Mouse (Mus musculus): ENCODE results near the gene Cspg5. TPM values are rescaled to one million over a fixed set of nuclear protein-coding genes. Genes with fewer than 3 reads are reported as not detected.

Gene Cspg5
- total RNA-seq, 2 experiments from 2014 or later: 22.6 to 22.8 TPM

Small RNAs within 50 kb of the gene (microRNA-seq; reads per million reads assigned to microRNA genes)
- gene Mir6236: 76.9 reads per million, percentile 48 among the genes with 10 or more reads in this experiment

Other genes starting within 250 kb of the Cspg5 start
- gene Smarcc1, start 126.1 kb upstream of the Cspg5 start, total RNA-seq (2021): 10 to 100 TPM; 48.3 to 59.4 TPM
- 100 to 1,000 TPM in 1 of 2 experiments, 10 to 100 TPM in 1; 99.2 to 103 TPM for gene Dhx30, start 126.0 kb upstream of the Cspg5 start, total RNA-seq (2021)
- 1 to 10 TPM; 8.0 to 9.8 TPM for gene Elp6, start 61.4 kb downstream of the Cspg5 start, total RNA-seq (2021)
- 100 to 1,000 TPM in 1 of 2 experiments, 10 to 100 TPM in 1; 85.4 to 106 TPM for gene Scap, start 89.5 kb downstream of the Cspg5 start, total RNA-seq (2021)
- 10 to 100 TPM; 50.5 to 82.0 TPM for gene Ptpn23, start 164.4 kb downstream of the Cspg5 start, total RNA-seq (2021)
- not detected for gene Ngp, start 176.0 kb downstream of the Cspg5 start, total RNA-seq (2021)
- 10 to 100 TPM in 1 of 2 experiments, 1 to 10 TPM in 1; 9.9 to 13.0 TPM for gene Klhl18, start 232.9 kb downstream of the Cspg5 start, total RNA-seq (2021)
- 1 to 10 TPM in 1 of 2 experiments, under 1 TPM in 1; 0.69 to 1.0 TPM for gene Kif9, start 233.2 kb downstream of the Cspg5 start, total RNA-seq (2021)